Mouse (Mus musculus) ES-Bruce4 (cell line): ENCODE measurements around the gene Lamp2. TPM values are rescaled to one million over a fixed set of nuclear protein-coding genes. Genes with fewer than 3 reads are reported as not detected.
"Not testable (repeated sequence)": the region's sequence is repeated elsewhere in the genome, so short reads cannot be mapped to it uniquely, and the experiment has no call there.

Experiments used
- H3K27ac ChIP-seq: 2 replicates; pipeline ENCODE4 v1.5.1; 2012; ENCODE audit warnings: low read length, inconsistent platforms; ENCODE audit not compliant: insufficient read depth
- H3K27me3 ChIP-seq: 2 replicates; pipeline ENCODE4 v1.6.1; 2012; ENCODE audit warnings: mild to moderate bottlenecking, low read length, inconsistent platforms; ENCODE audit not compliant: control insufficient read depth, poor library complexity, insufficient read depth, severe bottlenecking
- H3K36me3 ChIP-seq: 2 replicates; pipeline ENCODE4 v1.6.1; 2012; ENCODE audit warnings: inconsistent platforms, mild to moderate bottlenecking, low read length, moderate library complexity; ENCODE audit not compliant: control insufficient read depth, poor library complexity, insufficient read depth, severe bottlenecking
- H3K4me1 ChIP-seq: one replicate; pipeline ENCODE4 v1.8.1; 2011; ENCODE audit warnings: low read length; ENCODE audit not compliant: control insufficient read depth, insufficient read depth
- H3K4me3 ChIP-seq: 2 replicates; pipeline ENCODE4 v1.5.1; 2011; ENCODE audit warnings: low read depth, mild to moderate bottlenecking, low read length
- H3K9ac ChIP-seq: 2 replicates; pipeline ENCODE4 v1.6.1; 2012; ENCODE audit warnings: low read depth, mild to moderate bottlenecking, inconsistent platforms; ENCODE audit not compliant: poor library complexity, severe bottlenecking
- H3K9me3 ChIP-seq: replicated peaks from 2 replicates; pipeline ENCODE4 v1.6.1; 2012; ENCODE audit warnings: mild to moderate bottlenecking, low read length, inconsistent platforms; ENCODE audit not compliant: control insufficient read depth, poor library complexity, insufficient read depth, severe bottlenecking
- CTCF ChIP-seq: IDR thresholded peaks from one replicate; pipeline ENCODE4 v1.8.1; 2011; ENCODE audit warnings: low read depth, low read length
- EP300 ChIP-seq: IDR thresholded peaks from 2 replicates; pipeline ENCODE4 v1.6.1; 2011; ENCODE audit warnings: low read depth, low read length; ENCODE audit not compliant: insufficient read depth
- POLR2A ChIP-seq: IDR thresholded peaks from one replicate; pipeline ENCODE4 v1.8.1; 2011; ENCODE audit warnings: low read length; ENCODE audit not compliant: insufficient read depth
- polyA plus RNA-seq: library from polyadenylated mRNA; stranded (reverse); fragments of >200 nt; gene quantifications from 2 replicates; pipeline ENCODE4 v1.2.4, GENCODE M21; 2011; ENCODE audit warnings: low read depth; ENCODE audit not compliant: missing spikeins, insufficient read depth, insufficient read length

The Lamp2 gene
- polyA plus RNA-seq, 1 experiment: 93.2 TPM

GRCm38 (mm10) chrX:38422396-38422795, 33.9 kb downstream of the Lamp2 start:
- H3K36me3 ChIP-seq: peaks cover 17% of the 10 kb centered on the region
- H3K27me3 ChIP-seq: no peaks in the 10 kb centered on the region
- TF ChIP-seq EP300 (no peak), CTCF (no peak), POLR2A (no peak)
- no peak overlapping the region for H3K4me3 ChIP-seq
- H3K27ac ChIP-seq: no peak overlapping the region
- no peaks in the 10 kb centered on the region for H3K4me1 ChIP-seq
- no peak overlapping the region for H3K9ac ChIP-seq
- no peaks in the 10 kb centered on the region for H3K9me3 ChIP-seq

GRCm38 (mm10) chrX:38403879-38404278, 52.4 kb downstream of the Lamp2 start:
- no peak overlapping the region for H3K4me3 ChIP-seq
- no peaks in the 10 kb centered on the region for H3K9me3 ChIP-seq

GRCm38 (mm10) chrX:38402981-38403380, 53.3 kb downstream of the Lamp2 start:
- Histone ChIP-seq H3K27me3 (no peaks in the 10 kb centered on the region), H3K27ac (no peak overlapping the region), H3K4me3 (no peak overlapping the region), H3K9ac (no peak overlapping the region), H3K9me3 (no peaks in the 10 kb centered on the region), H3K4me1 (no peaks in the 10 kb centered on the region), H3K36me3 (no peaks in the 10 kb centered on the region)
- no peak for TF ChIP-seq EP300
- no peak for TF ChIP-seq CTCF
- TF ChIP-seq POLR2A: no peak

More at GRCm38 (mm10) chrX:38403879-38404278, 52.4 kb downstream of the Lamp2 start:
- Histone ChIP-seq H3K27me3 (no peaks in the 10 kb centered on the region), H3K4me1 (no peaks in the 10 kb centered on the region), H3K36me3 (no peaks in the 10 kb centered on the region), H3K9ac (no peak overlapping the region), H3K27ac (no peak overlapping the region)
- no peak for TF ChIP-seq CTCF
- no peak for TF ChIP-seq POLR2A
- no peak for TF ChIP-seq EP300

GRCm38 (mm10) chrX:38402004-38402403, 54.2 kb downstream of the Lamp2 start:
- Histone ChIP-seq H3K4me1 (no peaks in the 10 kb centered on the region), H3K27me3 (no peaks in the 10 kb centered on the region), H3K36me3 (no peaks in the 10 kb centered on the region), H3K9me3 (no peaks in the 10 kb centered on the region), H3K27ac (no peak overlapping the region), H3K4me3 (no peak overlapping the region), H3K9ac (no peak overlapping the region)
- TF ChIP-seq POLR2A (no peak), CTCF (no peak), EP300 (no peak)

- H3K9me3 ChIP-seq: no peaks in the 10 kb centered on the region
- no peak overlapping the region for H3K27ac ChIP-seq
- TF ChIP-seq CTCF (no peak), EP300 (no peak), POLR2A (no peak)
- H3K4me1 ChIP-seq: no peaks in the 10 kb centered on the region
- no peaks in the 10 kb centered on the region for H3K27me3 ChIP-seq
- no peaks in the 10 kb centered on the region for H3K36me3 ChIP-seq
- no peak overlapping the region for H3K9ac ChIP-seq
- H3K4me3 ChIP-seq: no peak overlapping the region
Observed at GRCm38 (mm10) chrX:38400616-38401015, 55.6 kb downstream of the Lamp2 start.

GRCm38 (mm10) chrX:38399671-38400070, 56.6 kb downstream of the Lamp2 start:
- Histone ChIP-seq H3K9me3 (no peaks in the 10 kb centered on the region), H3K27me3 (no peaks in the 10 kb centered on the region), H3K4me1 (no peaks in the 10 kb centered on the region), H3K36me3 (no peaks in the 10 kb centered on the region), H3K4me3 (no peak overlapping the region), H3K9ac (no peak overlapping the region), H3K27ac (no peak overlapping the region)
- TF ChIP-seq POLR2A: no peak
- no peak for TF ChIP-seq CTCF
- TF ChIP-seq EP300: no peak

GRCm38 (mm10) chrX:38373169-38373568, 83.1 kb downstream of the Lamp2 start:
- H3K4me1 ChIP-seq, H3K9me3 ChIP-seq: not testable (repeated sequence)

GRCm38 (mm10) chrX:38364621-38365020, 91.6 kb downstream of the Lamp2 start:
- H3K4me3 ChIP-seq, H3K27me3 ChIP-seq, H3K36me3 ChIP-seq, H3K4me1 ChIP-seq, H3K9ac ChIP-seq, H3K27ac ChIP-seq, H3K9me3 ChIP-seq: not testable (repeated sequence)

More at GRCm38 (mm10) chrX:38373169-38373568, 83.1 kb downstream of the Lamp2 start:
- not testable (repeated sequence) for H3K36me3 ChIP-seq, H3K27me3 ChIP-seq, H3K27ac ChIP-seq, H3K9ac ChIP-seq, H3K4me3 ChIP-seq
